Mouse (Mus musculus): ENCODE measurements around the gene Phactr2. TPM values are rescaled to one million over a fixed set of nuclear protein-coding genes. Genes with fewer than 3 reads are reported as not detected.

The Phactr2 gene
- total and polyA plus RNA-seq, 3 experiments, result not detected

GRCm38 (mm10) chr10:13256196-13256595 lies 218.0 kb downstream of the Phactr2 start:
- H3K79me2 ChIP-seq (ENCODE audit: control insufficient read depth, insufficient read depth, low read length, poor library complexity), result no peaks in the 10 kb centered on the region
- H3K9me3 ChIP-seq (replicated peaks; ENCODE audit: insufficient read depth, low read length), result no peaks in the 10 kb centered on the region
- no peaks in the 10 kb centered on the region for H3K27me3 ChIP-seq (ENCODE audit: control insufficient read depth in 1 of 2, insufficient read depth in 2 of 2, low read length in 2 of 2)
- no peaks in the 10 kb centered on the region for H3K36me3 ChIP-seq (ENCODE audit: control insufficient read depth in 1 of 2, insufficient read depth in 2 of 2, low read length in 2 of 2)
- H3K9ac ChIP-seq (ENCODE audit: control insufficient read depth, low read depth, low read length, poor library complexity, severe bottlenecking), result no peak overlapping the region
- no peaks in the 10 kb centered on the region for H3K4me1 ChIP-seq (ENCODE audit: control insufficient read depth in 1 of 2, insufficient read depth in 2 of 2, low read length in 2 of 2)
- no peak overlapping the region for H3K4me3 ChIP-seq (ENCODE audit: control insufficient read depth in 1 of 2, insufficient read depth in 1 of 2, low read depth in 2 of 2, low read length in 2 of 2)
- H3K27ac ChIP-seq (ENCODE audit: control insufficient read depth, low read depth, low read length), result no peak overlapping the region
- DNase-seq (ENCODE audit: low read depth, low spot score), result no peak
- TF ChIP-seq POLR2AphosphoS5 (IDR thresholded peaks at IDR 0.05; ENCODE audit: borderline replicate concordance, low read depth, low read length) (no peak), MYB (IDR thresholded peaks at IDR 0.05; ENCODE audit: low read depth, low read length) (no peak), GATA1 (IDR thresholded peaks at IDR 0.05; ENCODE audit: low read depth, low read length) (no peak), MAZ (IDR thresholded peaks at IDR 0.05; ENCODE audit: low read depth, low read length) (no peak), NELFE (IDR thresholded peaks at IDR 0.05; ENCODE audit: low read depth, low read length) (no peak)

- Histone ChIP-seq H3K9me3 (replicated peaks; ENCODE audit: insufficient read depth, low read length) (no peaks in the 10 kb centered on the region), H3K4me1 (ENCODE audit: control insufficient read depth in 1 of 2, insufficient read depth in 2 of 2, low read length in 2 of 2) (no peaks in the 10 kb centered on the region), H3K4me3 (ENCODE audit: control insufficient read depth in 1 of 2, insufficient read depth in 1 of 2, low read depth in 2 of 2, low read length in 2 of 2) (no peak overlapping the region), H3K79me2 (ENCODE audit: control insufficient read depth, insufficient read depth, low read length, poor library complexity) (no peaks in the 10 kb centered on the region), H3K27me3 (ENCODE audit: control insufficient read depth in 1 of 2, insufficient read depth in 2 of 2, low read length in 2 of 2) (no peaks in the 10 kb centered on the region; a peak in 1 of 4 replicates), H3K36me3 (ENCODE audit: control insufficient read depth in 1 of 2, insufficient read depth in 2 of 2, low read length in 2 of 2) (no peaks in the 10 kb centered on the region), H3K9ac (ENCODE audit: control insufficient read depth, low read depth, low read length, poor library complexity, severe bottlenecking) (no peak overlapping the region), H3K27ac (ENCODE audit: control insufficient read depth, low read depth, low read length) (no peak overlapping the region)
- TF ChIP-seq ZKSCAN1 (IDR thresholded peaks at IDR 0.05; ENCODE audit: low read depth, low read length), result no peak
- TF ChIP-seq ETS1 (IDR thresholded peaks at IDR 0.05; ENCODE audit: low read depth, low read length), result no peak
- TF ChIP-seq MAX (IDR thresholded peaks at IDR 0.05; ENCODE audit: low read length), result no peak
- no peak for TF ChIP-seq MAFK (IDR thresholded peaks at IDR 0.05; ENCODE audit: borderline replicate concordance, low read depth, low read length)
- TF ChIP-seq USF2 (IDR thresholded peaks at IDR 0.05; ENCODE audit: borderline replicate concordance in 1 of 2, insufficient read depth in 1 of 2, low read depth in 1 of 2, low read length in 2 of 2), result no peak
- TF ChIP-seq E2F4 (IDR thresholded peaks at IDR 0.05; ENCODE audit: borderline replicate concordance, low read depth, low read length), result no peak
- TF ChIP-seq MYC (IDR thresholded peaks at IDR 0.05; ENCODE audit: low read depth, low read length), result no peak
- no peak for TF ChIP-seq UBTF (IDR thresholded peaks at IDR 0.05; ENCODE audit: borderline replicate concordance, insufficient read depth, low read depth, low read length)
- TF ChIP-seq RAD21 (IDR thresholded peaks at IDR 0.05; ENCODE audit: low read depth, low read length), result no peak
- no peak for TF ChIP-seq ZC3H11A (IDR thresholded peaks at IDR 0.05; ENCODE audit: low read depth, low read length)
- no peak for TF ChIP-seq MXI1 (IDR thresholded peaks at IDR 0.05; ENCODE audit: low read depth, low read length)
- no peak for TF ChIP-seq RCOR1 (IDR thresholded peaks at IDR 0.05; ENCODE audit: low read depth, low read length)
- TF ChIP-seq SIN3A (IDR thresholded peaks at IDR 0.05; ENCODE audit: low read length), result no peak
- no peak for TF ChIP-seq GABPA (IDR thresholded peaks at IDR 0.05; ENCODE audit: low read depth, low read length)
- TF ChIP-seq POLR2AphosphoS2 (IDR thresholded peaks at IDR 0.05; ENCODE audit: low read length), result no peak
- TF ChIP-seq TBP (IDR thresholded peaks at IDR 0.05; ENCODE audit: low read depth, low read length), result no peak
- TF ChIP-seq USF1 (IDR thresholded peaks at IDR 0.05; ENCODE audit: low read depth, low read length), result no peak
- no peak for TF ChIP-seq GATA1 (IDR thresholded peaks at IDR 0.05; ENCODE audit: low read depth, low read length)
- no peak for TF ChIP-seq BHLHE40 (IDR thresholded peaks at IDR 0.05; ENCODE audit: borderline replicate concordance, low read depth, low read length)
- no peak for TF ChIP-seq JUND (IDR thresholded peaks at IDR 0.05; ENCODE audit: low read depth, low read length)
- no peak for DNase-seq (ENCODE audit: low read depth, low spot score)
Measured at GRCm38 (mm10) chr10:13250280-13250679, 223.9 kb downstream of the Phactr2 start.
